Mouse (Mus musculus): ENCODE data around the gene Tmtc2. TPM values are rescaled to one million over a fixed set of nuclear protein-coding genes. Genes with fewer than 3 reads are reported as not detected.

The Tmtc2 gene
- polyA plus RNA-seq, 1 experiment = 5.1 TPM

- Histone ChIP-seq H3K36me3 (ENCODE audit: control insufficient read depth, insufficient read depth, low read length) (no peaks in the 10 kb centered on the region), H3K4me1 (ENCODE audit: control insufficient read depth, insufficient read depth, low read length) (0 out of 2 replicates have a peak, but pooled peaks cover 3% of the 10 kb centered on the region), H3K4me3 (ENCODE audit: control insufficient read depth, low read depth, low read length) (no peak overlapping the region; the same call in 1 of the 2 replicates), H3K27ac (ENCODE audit: control insufficient read depth, insufficient read depth, low read depth, low read length) (no peak overlapping the region), H3K27me3 (ENCODE audit: control insufficient read depth, insufficient read depth, low read length) (no peaks in the 10 kb centered on the region)
- TF ChIP-seq CTCF (IDR thresholded peaks at IDR 0.05; ENCODE audit: control insufficient read depth, insufficient read depth, insufficient replicate concordance, low read depth, low read length) = no peak
- no peak for TF ChIP-seq POLR2A (IDR thresholded peaks at IDR 0.05; ENCODE audit: control insufficient read depth, low read depth, low read length)
Measured at GRCm38 (mm10) chr10:105509146-105509895, 64.9 kb downstream of the Tmtc2 start.

GRCm38 (mm10) chr10:105507982-105508786 lies 66.1 kb downstream of the Tmtc2 start:
- Histone ChIP-seq H3K4me3 (ENCODE audit: control insufficient read depth, low read depth, low read length) (no peak overlapping the region), H3K27ac (ENCODE audit: control insufficient read depth, insufficient read depth, low read depth, low read length) (no peak overlapping the region), H3K27me3 (ENCODE audit: control insufficient read depth, insufficient read depth, low read length) (no peaks in the 10 kb centered on the region), H3K36me3 (ENCODE audit: control insufficient read depth, insufficient read depth, low read length) (no peaks in the 10 kb centered on the region), H3K4me1 (ENCODE audit: control insufficient read depth, insufficient read depth, low read length) (0 out of 2 replicates have a peak, but pooled peaks cover 3% of the 10 kb centered on the region)
- TF ChIP-seq POLR2A (IDR thresholded peaks at IDR 0.05; ENCODE audit: control insufficient read depth, low read depth, low read length) = no peak
- TF ChIP-seq CTCF (IDR thresholded peaks at IDR 0.05; ENCODE audit: control insufficient read depth, insufficient read depth, insufficient replicate concordance, low read depth, low read length) = no peak

GRCm38 (mm10) chr10:105506046-105506445 lies 68.2 kb downstream of the Tmtc2 start:
- H3K4me1 ChIP-seq (ENCODE audit: control insufficient read depth, insufficient read depth, low read length) = 0 out of 2 replicates have a peak, but pooled peaks cover 3% of the 10 kb centered on the region
- TF ChIP-seq POLR2A (IDR thresholded peaks at IDR 0.05; ENCODE audit: control insufficient read depth, low read depth, low read length) (no peak), CTCF (IDR thresholded peaks at IDR 0.05; ENCODE audit: control insufficient read depth, insufficient read depth, insufficient replicate concordance, low read depth, low read length) (no peak)
- no peak overlapping the region for H3K27ac ChIP-seq (ENCODE audit: control insufficient read depth, insufficient read depth, low read depth, low read length)
- H3K27me3 ChIP-seq (ENCODE audit: control insufficient read depth, insufficient read depth, low read length) = no peaks in the 10 kb centered on the region
- H3K4me3 ChIP-seq (ENCODE audit: control insufficient read depth, low read depth, low read length) = no peak overlapping the region
- no peaks in the 10 kb centered on the region for H3K36me3 ChIP-seq (ENCODE audit: control insufficient read depth, insufficient read depth, low read length)

GRCm38 (mm10) chr10:105504472-105504871 lies 69.8 kb downstream of the Tmtc2 start:
- Histone ChIP-seq H3K4me1 (ENCODE audit: control insufficient read depth, insufficient read depth, low read length) (no peaks in the 10 kb centered on the region), H3K27ac (ENCODE audit: control insufficient read depth, insufficient read depth, low read depth, low read length) (no peak overlapping the region), H3K36me3 (ENCODE audit: control insufficient read depth, insufficient read depth, low read length) (no peaks in the 10 kb centered on the region), H3K27me3 (ENCODE audit: control insufficient read depth, insufficient read depth, low read length) (no peaks in the 10 kb centered on the region), H3K4me3 (ENCODE audit: control insufficient read depth, low read depth, low read length) (no peak overlapping the region)
- no peak for TF ChIP-seq POLR2A (IDR thresholded peaks at IDR 0.05; ENCODE audit: control insufficient read depth, low read depth, low read length)
- TF ChIP-seq CTCF (IDR thresholded peaks at IDR 0.05; ENCODE audit: control insufficient read depth, insufficient read depth, insufficient replicate concordance, low read depth, low read length) = no peak

GRCm38 (mm10) chr10:105501736-105502135 lies 72.5 kb downstream of the Tmtc2 start:
- Histone ChIP-seq H3K27me3 (ENCODE audit: control insufficient read depth, insufficient read depth, low read length) (no peaks in the 10 kb centered on the region), H3K4me3 (ENCODE audit: control insufficient read depth, low read depth, low read length) (no peak overlapping the region), H3K4me1 (ENCODE audit: control insufficient read depth, insufficient read depth, low read length) (no peaks in the 10 kb centered on the region), H3K27ac (ENCODE audit: control insufficient read depth, insufficient read depth, low read depth, low read length) (no peak overlapping the region), H3K36me3 (ENCODE audit: control insufficient read depth, insufficient read depth, low read length) (no peaks in the 10 kb centered on the region)
- TF ChIP-seq CTCF (IDR thresholded peaks at IDR 0.05; ENCODE audit: control insufficient read depth, insufficient read depth, insufficient replicate concordance, low read depth, low read length) (no peak), POLR2A (IDR thresholded peaks at IDR 0.05; ENCODE audit: control insufficient read depth, low read depth, low read length) (no peak)

GRCm38 (mm10) chr10:105500482-105500881 lies 73.8 kb downstream of the Tmtc2 start:
- Histone ChIP-seq H3K27me3 (ENCODE audit: control insufficient read depth, insufficient read depth, low read length) (no peaks in the 10 kb centered on the region), H3K4me1 (ENCODE audit: control insufficient read depth, insufficient read depth, low read length) (no peaks in the 10 kb centered on the region), H3K27ac (ENCODE audit: control insufficient read depth, insufficient read depth, low read depth, low read length) (no peak overlapping the region), H3K4me3 (ENCODE audit: control insufficient read depth, low read depth, low read length) (no peak overlapping the region), H3K36me3 (ENCODE audit: control insufficient read depth, insufficient read depth, low read length) (no peaks in the 10 kb centered on the region)
- TF ChIP-seq POLR2A (IDR thresholded peaks at IDR 0.05; ENCODE audit: control insufficient read depth, low read depth, low read length) (no peak), CTCF (IDR thresholded peaks at IDR 0.05; ENCODE audit: control insufficient read depth, insufficient read depth, insufficient replicate concordance, low read depth, low read length) (no peak)

- H3K4me3 ChIP-seq (ENCODE audit: control insufficient read depth, low read depth, low read length) = no peak overlapping the region
Measured at GRCm38 (mm10) chr10:105495248-105495647, 79.0 kb downstream of the Tmtc2 start.

More at GRCm38 (mm10) chr10:105495248-105495647, 79.0 kb downstream of the Tmtc2 start:
- peaks cover 3% of the 10 kb centered on the region for H3K4me1 ChIP-seq (ENCODE audit: control insufficient read depth, insufficient read depth, low read length)
- no peak overlapping the region for H3K27ac ChIP-seq (ENCODE audit: control insufficient read depth, insufficient read depth, low read depth, low read length)
- H3K27me3 ChIP-seq (ENCODE audit: control insufficient read depth, insufficient read depth, low read length) = no peaks in the 10 kb centered on the region
- TF ChIP-seq POLR2A (IDR thresholded peaks at IDR 0.05; ENCODE audit: control insufficient read depth, low read depth, low read length) (no peak), CTCF (IDR thresholded peaks at IDR 0.05; ENCODE audit: control insufficient read depth, insufficient read depth, insufficient replicate concordance, low read depth, low read length) (no peak)
- no peaks in the 10 kb centered on the region for H3K36me3 ChIP-seq (ENCODE audit: control insufficient read depth, insufficient read depth, low read length)
